Mouse (Mus musculus) heart, adult 2 months (tissue): ENCODE measurements around the gene Timp2. TPM values are rescaled to one million over a fixed set of nuclear protein-coding genes. Genes with fewer than 3 reads are reported as not detected.
A peak's percentile ranks its signal among the peaks of the same experiment; 100 is the strongest.

Experiments used
- DNase-seq, 2 experiments: peaks; one replicate each; pipeline ENCODE4 v3.0.0; 2021
- H3K27ac ChIP-seq: fragments of 200-600 bp; 2 replicates; pipeline ENCODE4 v1.8.1; 2022
- H3K27me3 ChIP-seq: fragments of 200-500 bp; 2 replicates; pipeline ENCODE4 v1.6.1; 2012; ENCODE audit warnings: mild to moderate bottlenecking, low read length, inconsistent platforms, mixed read lengths; ENCODE audit not compliant: control insufficient read depth, insufficient read depth
- H3K36me3 ChIP-seq: fragments of 200-500 bp; 2 replicates; pipeline ENCODE4 v1.6.1; 2012; ENCODE audit warnings: low read length, inconsistent platforms; ENCODE audit not compliant: control insufficient read depth, insufficient read depth
- H3K4me1 ChIP-seq: fragments of 200-500 bp; 2 replicates; pipeline ENCODE4 v1.6.1; 2011; ENCODE audit warnings: low read length; ENCODE audit not compliant: control insufficient read depth, insufficient read depth
- H3K4me3 ChIP-seq: fragments of 200-600 bp; 2 replicates; pipeline ENCODE4 v1.8.1; 2022
- H3K79me2 ChIP-seq: fragments of 200-500 bp; replicated peaks from 2 replicates; pipeline ENCODE4 v1.6.1; 2012; ENCODE audit warnings: mild to moderate bottlenecking, inconsistent platforms, low read length, moderate library complexity, mixed read lengths; ENCODE audit not compliant: control insufficient read depth, insufficient read depth
- H3K9ac ChIP-seq: fragments of 200-500 bp; 2 replicates; pipeline ENCODE4 v1.6.1; 2012; ENCODE audit warnings: low read depth, mild to moderate bottlenecking, control low read depth, inconsistent platforms, low read length, mixed read lengths
- CTCF ChIP-seq: fragments of 200-600 bp; IDR thresholded peaks from 2 replicates; pipeline ENCODE4 v1.8.1; 2022; ENCODE audit warnings: antibody characterized with exemption, mild to moderate bottlenecking, moderate library complexity
- EP300 ChIP-seq: fragments of 200-500 bp; IDR thresholded peaks from 2 replicates; pipeline ENCODE4 v1.6.1; 2011; ENCODE audit warnings: low read depth, low read length, control low read depth; ENCODE audit not compliant: insufficient read depth
- POLR2A ChIP-seq: fragments of 200-500 bp; IDR thresholded peaks from 2 replicates; pipeline ENCODE4 v1.6.1; 2011; ENCODE audit warnings: mild to moderate bottlenecking, low read depth, low read length, control low read depth; ENCODE audit not compliant: insufficient read depth
- WGBS: fragments of 180-500 bp; shearing (Covaris S2); methylation state at CpG from one replicate; pipeline ENCODE4 v1.1.7; 2018; 5-methylcytosine and 5-hydroxymethylcytosine counted together
- intact Hi-C: fragments of 180-260 bp; cut with DNase I; formaldehyde crosslinking; loops from one replicate; pipeline ENCODE4 v1.15.1; 2025
- polyA plus RNA-seq: library from polyadenylated mRNA; depleted of rRNA; stranded (reverse); fragments of >200 nt; gene quantifications from 2 replicates; pipeline ENCODE4 v1.2.3, GENCODE M21; 2012
- total RNA-seq, 2 experiments: library from RNA; stranded (reverse); gene quantifications; 2 replicates each; pipeline ENCODE4 v1.2.3; 2021

Timp2 gene
- total and polyA plus RNA-seq, 3 experiments = 98.9 to 109 (median 99.2) TPM

GRCm38 (mm10) chr11:118348419-118348818 lies 7.1 kb downstream of the Timp2 start:
- H3K4me3 ChIP-seq = no peak overlapping the region
- H3K36me3 ChIP-seq = no peaks in the 10 kb centered on the region
- no peaks in the 10 kb centered on the region for H3K27me3 ChIP-seq
- peak overlapping the region; percentile 61 for H3K27ac ChIP-seq
- H3K9ac ChIP-seq = no peak overlapping the region
- no peaks in the 10 kb centered on the region for H3K79me2 ChIP-seq
- no peak for TF ChIP-seq EP300
- no peak for TF ChIP-seq CTCF
- no peak for TF ChIP-seq POLR2A
- intact Hi-C loops = no loop called here
- DNase-seq = no peak
- WGBS = 45% methylated on average over 3 of the region's 3 CpGs
- peaks cover 21% of the 10 kb centered on the region for H3K4me1 ChIP-seq

- no peak overlapping the region for H3K9ac ChIP-seq
- TF ChIP-seq EP300 (no peak), CTCF (no peak), POLR2A (no peak)
- whole genome bisulfite sequencing = 96% methylated on average over 12 of the region's 12 CpGs
- H3K27me3 ChIP-seq = no peaks in the 10 kb centered on the region
- no peak overlapping the region for H3K4me3 ChIP-seq
- peaks cover 21% of the 10 kb centered on the region for H3K4me1 ChIP-seq
- no peak for DNase-seq
- no peak overlapping the region for H3K27ac ChIP-seq
- no peaks in the 10 kb centered on the region for H3K36me3 ChIP-seq
- intact Hi-C loops = no loop called here
- H3K79me2 ChIP-seq = no peaks in the 10 kb centered on the region
These were observed 7.6 kb downstream of the Timp2 start for GRCm38 (mm10) chr11:118347911-118348310.

DNA sequence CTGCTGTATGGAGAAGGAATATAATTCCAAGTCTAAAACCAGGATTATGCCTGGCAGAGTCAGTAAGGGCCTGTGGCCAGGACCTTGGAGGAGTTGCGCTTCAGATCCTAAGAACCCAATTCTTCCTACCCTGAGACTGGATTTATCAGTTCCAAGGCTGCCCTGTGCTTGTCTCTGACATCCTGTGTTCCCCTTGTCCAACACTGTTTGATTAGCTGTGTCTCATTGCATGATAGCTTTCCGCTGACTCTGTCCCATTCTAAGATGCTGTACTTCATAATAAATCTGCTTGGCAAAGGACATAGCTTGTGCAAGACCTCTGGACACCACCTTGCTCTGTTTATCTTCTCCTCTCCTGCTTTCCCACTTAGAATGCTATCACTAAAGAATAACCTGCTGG lies 8.1 kb downstream of the Timp2 start:
- TF ChIP-seq EP300 = no peak
- TF ChIP-seq CTCF = no peak
- TF ChIP-seq POLR2A = no peak
- peaks cover 21% of the 10 kb centered on the region for H3K4me1 ChIP-seq
- no peak overlapping the region for H3K27ac ChIP-seq
- no peak overlapping the region for H3K9ac ChIP-seq
- H3K4me3 ChIP-seq = no peak overlapping the region
- no peaks in the 10 kb centered on the region for H3K36me3 ChIP-seq
- H3K27me3 ChIP-seq = no peaks in the 10 kb centered on the region
- no peaks in the 10 kb centered on the region for H3K79me2 ChIP-seq
- intact Hi-C loops = no loop called here
- WGBS = 78% methylated on average over 2 of the region's 2 CpGs
- DNase-seq = no peak

DNA sequence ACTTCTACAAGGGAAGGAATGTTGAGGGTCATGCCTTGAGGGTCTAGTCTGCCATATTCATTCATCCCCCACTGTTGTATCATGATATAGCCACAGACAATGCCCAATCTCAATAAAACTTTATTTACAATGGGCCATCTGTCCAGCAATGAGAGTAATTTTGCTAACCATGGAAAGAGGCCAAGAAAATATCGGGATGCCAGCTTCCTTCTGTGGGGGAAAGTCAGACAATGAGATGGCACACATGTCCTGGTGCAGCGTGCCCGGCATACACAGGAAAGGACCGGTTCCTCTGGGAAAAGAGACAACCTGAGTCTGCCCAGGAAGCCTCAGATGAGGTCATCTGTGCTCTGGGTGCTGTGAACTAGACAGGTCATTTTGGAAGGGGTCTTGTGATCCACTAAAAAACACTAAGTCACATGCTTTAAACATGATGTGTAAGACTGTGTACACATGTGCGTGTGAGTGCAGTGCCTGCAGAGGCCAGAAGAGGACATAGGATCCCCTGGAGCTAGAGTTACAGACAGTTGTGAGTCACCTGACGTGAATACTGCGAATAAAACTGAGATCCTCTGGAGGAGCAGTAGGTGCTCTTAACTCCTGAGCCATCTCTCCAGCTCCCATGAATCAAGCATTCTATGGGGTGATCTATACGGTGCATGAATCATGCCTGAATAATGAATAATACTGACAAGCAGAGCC lies 9.0 kb downstream of the Timp2 start:
- Histone ChIP-seq H3K27ac (no peak overlapping the region), H3K9ac (no peak overlapping the region), H3K4me1 (peaks cover 21% of the 10 kb centered on the region), H3K4me3 (no peak overlapping the region), H3K79me2 (0 out of 2 replicates have a peak, but pooled peaks cover 1% of the 10 kb centered on the region), H3K27me3 (no peaks in the 10 kb centered on the region), H3K36me3 (no peaks in the 10 kb centered on the region)
- WGBS = 71% methylated on average over 8 of the region's 8 CpGs
- intact Hi-C loops = no loop called here
- TF ChIP-seq CTCF (peak; percentile 22; the same call in 1 of the 2 replicates), EP300 (no peak), POLR2A (no peak)
- no peak for DNase-seq

DNA sequence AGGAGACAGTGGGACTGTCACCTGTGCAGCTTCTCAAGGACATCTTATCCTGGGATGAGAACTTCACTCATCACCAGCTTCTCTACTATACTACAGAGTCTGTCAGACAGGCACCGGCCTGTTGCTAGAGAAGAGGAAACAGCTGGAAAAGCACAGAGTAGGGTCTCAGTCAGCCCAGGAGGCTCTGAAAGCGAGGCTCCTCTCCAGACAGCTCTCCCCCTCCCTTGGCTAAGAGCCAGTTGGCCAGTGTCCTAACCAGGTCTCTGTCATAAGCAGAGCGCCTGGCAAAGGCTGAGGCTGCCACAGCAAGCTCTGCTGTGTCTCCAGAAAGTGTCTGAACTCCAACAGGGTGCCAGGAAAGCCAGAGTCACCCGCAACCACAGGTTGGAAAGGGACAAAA lies 9.8 kb downstream of the Timp2 start:
- peaks cover 21% of the 10 kb centered on the region for H3K4me1 ChIP-seq
- DNase-seq = no peak
- no peak overlapping the region for H3K9ac ChIP-seq
- TF ChIP-seq EP300 = no peak
- no peak for TF ChIP-seq CTCF
- no peak for TF ChIP-seq POLR2A
- H3K36me3 ChIP-seq = no peaks in the 10 kb centered on the region
- H3K27me3 ChIP-seq = no peaks in the 10 kb centered on the region
- peaks cover 3% of the 10 kb centered on the region for H3K79me2 ChIP-seq
- H3K4me3 ChIP-seq = no peak overlapping the region
- intact Hi-C loops = no loop called here
- no peak overlapping the region for H3K27ac ChIP-seq
- WGBS = 29% methylated on average over 4 of the region's 4 CpGs

DNA sequence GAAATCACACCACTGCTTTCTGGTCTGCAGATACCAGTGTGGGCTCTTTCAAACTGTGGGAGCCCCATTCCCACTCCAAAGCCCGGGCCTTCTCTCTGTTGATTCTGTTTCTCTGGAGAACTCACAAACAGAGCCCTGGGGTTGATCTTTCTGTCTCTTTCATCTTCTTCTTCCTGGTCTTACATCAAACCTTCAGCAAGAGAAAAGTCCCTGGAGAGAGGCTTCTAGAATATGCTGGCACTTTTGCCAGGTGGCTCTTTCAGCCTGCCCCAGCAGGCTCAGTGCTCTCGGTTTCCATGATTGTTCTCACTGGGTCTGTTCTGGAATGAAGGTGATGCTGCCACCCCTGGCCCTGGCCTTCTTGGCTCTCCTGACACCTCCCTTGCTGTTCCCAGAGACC lies 11.9 kb downstream of the Timp2 start:
- no peak overlapping the region for H3K4me3 ChIP-seq
- no peak overlapping the region for H3K27ac ChIP-seq
- intact Hi-C loops = no loop called here
- no peak overlapping the region for H3K9ac ChIP-seq
- peaks cover 16% of the 10 kb centered on the region for H3K4me1 ChIP-seq
- H3K27me3 ChIP-seq = no peaks in the 10 kb centered on the region
- H3K36me3 ChIP-seq = no peaks in the 10 kb centered on the region
- TF ChIP-seq CTCF = no peak
- TF ChIP-seq EP300 = no peak
- TF ChIP-seq POLR2A = no peak
- 68% methylated on average over 2 of the region's 2 CpGs for WGBS
- no peak for DNase-seq
- peaks cover 3% of the 10 kb centered on the region for H3K79me2 ChIP-seq
